ENCODE assay signal across 11 mouse cellular contexts in the genomic region with DNA sequence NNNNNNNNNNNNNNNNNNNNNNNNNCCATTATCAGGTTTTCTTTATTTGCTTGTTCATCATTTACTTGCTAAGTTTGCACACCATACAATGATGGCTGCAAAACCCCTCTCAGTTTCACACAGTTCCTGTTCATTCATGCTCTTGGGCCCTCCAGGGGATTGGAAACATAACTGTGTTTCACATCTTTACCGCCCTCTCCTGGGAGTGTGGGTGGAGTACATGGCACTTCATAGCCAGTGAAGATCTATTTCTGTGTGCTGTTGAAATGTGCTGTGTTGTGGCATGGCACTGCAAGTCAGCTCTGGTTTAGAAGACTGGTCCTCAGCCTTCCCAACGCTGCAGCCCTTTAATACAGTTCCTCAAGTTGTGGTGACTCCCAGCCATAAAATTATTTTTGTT.
DNase-seq lines count a peak whose midpoint lies in the region; ATAC-seq and TF ChIP-seq lines count a peak whose summit lies in the region.
"Had no signal": no experiment of that assay in that cellular context is flagged by ENCODE, and none has a peak within 500 bp of the region (broad histone marks: within the 10 kb centered on the region; RNA-seq: fewer than 3 reads in every experiment).

No protein-coding gene starts in this region.

- H3K27ac ChIP-seq in forebrain, embryonic 14.5 days (ENCODE audit: low read depth, low read length): no peak overlapping the region
- H3K27ac ChIP-seq in forebrain, embryonic 13.5 days: no peak overlapping the region
- no peak overlapping the region for H3K27ac ChIP-seq in liver, postnatal 0 days (ENCODE audit: low read depth)
- no peak overlapping the region for H3K27ac ChIP-seq in liver, embryonic 12.5 days
- H3K27ac ChIP-seq: embryonic facial prominence, embryonic 15.5 days; intestine, embryonic 15.5 days; macrophage had no signal

- DNase-seq in forebrain, embryonic 14.5 days (ENCODE audit: low spot score): peak; percentile 38
- no peak for DNase-seq in liver, postnatal 0 days
- no peak for DNase-seq in liver
- peak; percentile 65 for DNase-seq in embryo, embryonic 11 days
- peak; percentile 11 for DNase-seq in splenic B cell, adult 2 months (ENCODE audit: low read depth, low spot score)
- DNase-seq in adrenal gland, postnatal 25 days: no peak

- no peaks in the 10 kb centered on the region for H3K9me3 ChIP-seq in forebrain, embryonic 14.5 days (replicated peaks; ENCODE audit: control insufficient read depth, low read length)
- no peaks in the 10 kb centered on the region for H3K9me3 ChIP-seq in forebrain, embryonic 13.5 days (replicated peaks)
- H3K9me3 ChIP-seq in liver, postnatal 0 days (ENCODE audit: low read length): no peaks in the 10 kb centered on the region
- no peaks in the 10 kb centered on the region for H3K9me3 ChIP-seq in liver, embryonic 12.5 days (replicated peaks)
- H3K9me3 ChIP-seq: embryonic facial prominence, embryonic 15.5 days; intestine, embryonic 15.5 days had no signal

- TF ChIP-seq CTCF in liver, postnatal 0 days (IDR thresholded peaks at IDR 0.05; ENCODE audit: low read depth): peak; percentile 40

- H3K36me3 ChIP-seq in forebrain, embryonic 14.5 days (ENCODE audit: control insufficient read depth, insufficient read depth, low read length): no peaks in the 10 kb centered on the region
- 0 out of 2 replicates have a peak, but pooled peaks cover 4% of the 10 kb centered on the region for H3K36me3 ChIP-seq in forebrain, embryonic 13.5 days (ENCODE audit: poor library complexity, severe bottlenecking)
- no peaks in the 10 kb centered on the region for H3K36me3 ChIP-seq in liver, postnatal 0 days (replicated peaks; ENCODE audit: insufficient read depth, low read length)
- H3K36me3 ChIP-seq in splenic B cell, adult 2 months (ENCODE audit: control insufficient read depth, insufficient read depth, low read length, poor library complexity, severe bottlenecking): no peaks in the 10 kb centered on the region
- peaks cover 12% of the 10 kb centered on the region for H3K36me3 ChIP-seq in liver, embryonic 12.5 days
- H3K36me3 ChIP-seq: embryonic facial prominence, embryonic 15.5 days; intestine, embryonic 15.5 days had no signal

- no peak overlapping the region for H3K4me3 ChIP-seq in forebrain, embryonic 14.5 days (ENCODE audit: low read depth, low read length)
- H3K4me3 ChIP-seq in forebrain, embryonic 13.5 days: no peak overlapping the region
- no peak overlapping the region for H3K4me3 ChIP-seq in liver, postnatal 0 days (ENCODE audit: low read depth, low read length)
- H3K4me3 ChIP-seq in liver, embryonic 12.5 days: no peak overlapping the region
- H3K4me3 ChIP-seq: embryonic facial prominence, embryonic 15.5 days; intestine, embryonic 15.5 days had no signal

- H3K27me3 ChIP-seq in forebrain, embryonic 14.5 days (replicated peaks; ENCODE audit: control insufficient read depth, insufficient read depth, low read length): no peaks in the 10 kb centered on the region
- no peaks in the 10 kb centered on the region for H3K27me3 ChIP-seq in forebrain, embryonic 13.5 days
- no peaks in the 10 kb centered on the region for H3K27me3 ChIP-seq in liver, postnatal 0 days (ENCODE audit: insufficient read depth, low read length)
- no peaks in the 10 kb centered on the region for H3K27me3 ChIP-seq in splenic B cell, adult 2 months (ENCODE audit: control insufficient read depth, insufficient read depth, low read length, poor library complexity, severe bottlenecking)
- H3K27me3 ChIP-seq in liver, embryonic 12.5 days (replicated peaks): no peaks in the 10 kb centered on the region
- H3K27me3 ChIP-seq: embryonic facial prominence, embryonic 15.5 days; intestine, embryonic 15.5 days had no signal

- H3K4me1 ChIP-seq in forebrain, embryonic 14.5 days (ENCODE audit: control insufficient read depth, insufficient read depth, low read length): no peaks in the 10 kb centered on the region
- H3K4me1 ChIP-seq in forebrain, embryonic 13.5 days: no peaks in the 10 kb centered on the region
- H3K4me1 ChIP-seq in liver, postnatal 0 days (ENCODE audit: insufficient read depth): no peaks in the 10 kb centered on the region
- no peaks in the 10 kb centered on the region for H3K4me1 ChIP-seq in liver, embryonic 12.5 days
- H3K4me1 ChIP-seq: embryonic facial prominence, embryonic 15.5 days; intestine, embryonic 15.5 days had no signal

- 68% methylated on average over 2 of the region's 2 CpGs for WGBS in forebrain, embryonic 14.5 days
- WGBS in forebrain, embryonic 13.5 days: 76% methylated on average over 2 of the region's 2 CpGs
- 78% methylated on average over 2 of the region's 2 CpGs for WGBS in liver, postnatal 0 days (ENCODE audit: insufficient replicate concordance)
- WGBS in liver, embryonic 12.5 days (ENCODE audit: insufficient replicate concordance): 70% methylated on average over 2 of the region's 2 CpGs

- TF ChIP-seq EP300 in liver, postnatal 0 days (IDR thresholded peaks at IDR 0.05; ENCODE audit: low read depth): no peak

- H3K4me2 ChIP-seq in forebrain, embryonic 14.5 days (ENCODE audit: low read length): no peak overlapping the region
- H3K4me2 ChIP-seq in forebrain, embryonic 13.5 days: no peak overlapping the region
- H3K4me2 ChIP-seq in liver, postnatal 0 days (ENCODE audit: low read depth, low read length): no peak overlapping the region
- H3K4me2 ChIP-seq in liver, embryonic 12.5 days: no peak overlapping the region
- H3K4me2 ChIP-seq: embryonic facial prominence, embryonic 15.5 days; intestine, embryonic 15.5 days had no signal

- H3K9ac ChIP-seq in forebrain, embryonic 14.5 days (ENCODE audit: low read length): no peak overlapping the region
- H3K9ac ChIP-seq in forebrain, embryonic 13.5 days: no peak overlapping the region
- no peak overlapping the region for H3K9ac ChIP-seq in liver, postnatal 0 days (replicated peaks)
- H3K9ac ChIP-seq in liver, embryonic 12.5 days: no peak overlapping the region
- H3K9ac ChIP-seq: embryonic facial prominence, embryonic 15.5 days; intestine, embryonic 15.5 days had no signal

- ATAC-seq in forebrain, embryonic 14.5 days: no peak
- ATAC-seq in forebrain, embryonic 13.5 days: no peak
- no peak for ATAC-seq in liver, postnatal 0 days
- no peak for ATAC-seq in liver, embryonic 12.5 days
- ATAC-seq: intestine, embryonic 15.5 days had no signal

Comparison
In these comparisons a context has a peak if more than half of its experiments do, and no peak if none do; other contexts are left out.
1. DNase-seq: peak in forebrain, embryonic 14.5 days (single experiment), embryo, embryonic 11 days (single experiment) and splenic B cell, adult 2 months (single experiment); none in liver, postnatal 0 days (single experiment), liver (single experiment) and adrenal gland, postnatal 25 days (single experiment).